Mouse (Mus musculus): Measurements from ENCODE around the gene Mpp4. TPM values are rescaled to one million over a fixed set of nuclear protein-coding genes. Genes with fewer than 3 reads are reported as not detected.

The Mpp4 gene
- polyA plus RNA-seq, 1 experiment from 2014 or later, result 1.7 TPM

DNA sequence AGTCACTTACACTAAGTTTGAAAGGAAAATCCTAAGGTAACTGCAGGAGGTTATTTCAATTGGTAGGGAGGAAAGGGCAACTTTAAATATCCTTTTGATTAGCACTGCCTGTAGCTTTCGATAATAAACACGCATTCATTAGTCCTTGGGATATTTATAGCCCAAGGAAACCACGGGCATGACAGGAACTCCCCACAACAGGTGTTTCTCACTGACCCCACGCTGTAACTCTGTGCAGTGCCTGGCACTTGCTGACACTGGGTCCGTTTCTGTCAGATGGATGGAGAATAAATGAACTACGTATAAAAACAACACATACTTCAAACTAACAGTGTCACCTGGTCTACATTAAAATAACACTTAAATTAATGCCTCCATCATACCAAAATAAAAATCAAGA, 31.8 kb upstream of the Mpp4 start:
- Histone ChIP-seq H3K9ac (ENCODE audit: low read length) (no peak overlapping the region), H3K9me3 (replicated peaks; ENCODE audit: control insufficient read depth, low read length) (no peaks in the 10 kb centered on the region), H3K4me1 (ENCODE audit: control insufficient read depth, insufficient read depth, low read length) (peaks cover 3% of the 10 kb centered on the region; the same call in 1 of the 2 replicates), H3K4me2 (ENCODE audit: low read depth, low read length) (no peak overlapping the region), H3K36me3 (ENCODE audit: control insufficient read depth, insufficient read depth) (peaks cover 22% of the 10 kb centered on the region), H3K27ac (ENCODE audit: low read length) (no peak overlapping the region), H3K27me3 (ENCODE audit: control insufficient read depth, insufficient read depth, low read length) (no peaks in the 10 kb centered on the region), H3K4me3 (ENCODE audit: low read length) (no peak overlapping the region)
- whole genome bisulfite sequencing, result 34% methylated on average over 6 of the region's 6 CpGs
- ATAC-seq (replicated peaks; ENCODE audit: extremely low read depth, insufficient read depth, low FRiP score), result no peak

DNA sequence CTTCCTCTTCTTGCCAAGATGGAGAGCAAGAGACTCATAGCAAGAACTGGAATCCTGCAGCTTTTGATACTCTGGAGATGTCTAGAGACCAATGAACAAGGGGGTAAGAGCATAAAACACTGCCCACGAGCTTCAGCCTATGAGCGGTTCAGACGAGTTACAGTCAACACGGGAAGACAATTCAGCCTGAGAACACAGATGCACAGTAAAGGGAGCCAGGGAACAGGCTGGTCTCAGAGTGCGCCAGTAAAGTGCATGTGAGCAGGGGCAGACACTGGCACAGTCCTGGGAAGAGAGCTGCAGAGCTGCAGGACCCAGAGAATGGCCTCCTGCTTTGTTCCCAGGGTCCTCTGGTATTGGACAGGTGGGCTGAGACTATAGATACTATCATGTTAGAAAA, 24.6 kb upstream of the Mpp4 start:
- H3K27ac ChIP-seq (ENCODE audit: low read length), result no peak overlapping the region
- H3K9me3 ChIP-seq (replicated peaks; ENCODE audit: control insufficient read depth, low read length), result no peaks in the 10 kb centered on the region
- H3K4me1 ChIP-seq (ENCODE audit: control insufficient read depth, insufficient read depth, low read length), result no peaks in the 10 kb centered on the region
- no peak for ATAC-seq (replicated peaks; ENCODE audit: extremely low read depth, insufficient read depth, low FRiP score)
- H3K4me3 ChIP-seq (ENCODE audit: low read length), result no peak overlapping the region
- H3K27me3 ChIP-seq (ENCODE audit: control insufficient read depth, insufficient read depth, low read length), result no peaks in the 10 kb centered on the region
- 84% methylated on average over 5 of the region's 5 CpGs for WGBS
- peaks cover 31% of the 10 kb centered on the region for H3K36me3 ChIP-seq (ENCODE audit: control insufficient read depth, insufficient read depth)
- no peak overlapping the region for H3K9ac ChIP-seq (ENCODE audit: low read length)
- no peak overlapping the region for H3K4me2 ChIP-seq (ENCODE audit: low read depth, low read length)

DNA sequence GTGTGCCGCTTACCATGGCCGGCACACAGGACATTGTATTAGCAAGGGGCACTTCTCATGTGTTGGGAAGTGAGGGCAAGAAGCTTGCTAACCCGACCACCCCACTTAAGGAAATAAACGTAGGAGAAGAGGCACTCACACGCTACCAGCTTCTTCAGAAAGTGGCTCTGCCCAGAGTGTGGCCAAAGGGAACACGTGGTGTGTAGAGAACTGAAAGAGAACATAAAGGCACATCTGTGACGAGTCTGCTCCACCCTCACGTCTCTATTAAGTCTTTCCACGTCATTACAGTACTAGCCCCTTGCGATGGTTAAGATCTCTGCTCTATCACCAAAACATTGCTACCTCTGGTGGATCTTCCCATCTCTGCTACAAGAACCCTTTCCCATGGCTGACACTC, 23.1 kb upstream of the Mpp4 start:
- Histone ChIP-seq H3K36me3 (ENCODE audit: control insufficient read depth, insufficient read depth) (peaks cover 29% of the 10 kb centered on the region), H3K4me3 (ENCODE audit: low read length) (no peak overlapping the region), H3K27me3 (ENCODE audit: control insufficient read depth, insufficient read depth, low read length) (no peaks in the 10 kb centered on the region), H3K27ac (ENCODE audit: low read length) (no peak overlapping the region), H3K9me3 (replicated peaks; ENCODE audit: control insufficient read depth, low read length) (no peaks in the 10 kb centered on the region), H3K9ac (ENCODE audit: low read length) (no peak overlapping the region), H3K4me2 (ENCODE audit: low read depth, low read length) (no peak overlapping the region), H3K4me1 (ENCODE audit: control insufficient read depth, insufficient read depth, low read length) (no peaks in the 10 kb centered on the region)
- no peak for ATAC-seq (replicated peaks; ENCODE audit: extremely low read depth, insufficient read depth, low FRiP score)
- 88% methylated on average over 10 of the region's 10 CpGs for WGBS

DNA sequence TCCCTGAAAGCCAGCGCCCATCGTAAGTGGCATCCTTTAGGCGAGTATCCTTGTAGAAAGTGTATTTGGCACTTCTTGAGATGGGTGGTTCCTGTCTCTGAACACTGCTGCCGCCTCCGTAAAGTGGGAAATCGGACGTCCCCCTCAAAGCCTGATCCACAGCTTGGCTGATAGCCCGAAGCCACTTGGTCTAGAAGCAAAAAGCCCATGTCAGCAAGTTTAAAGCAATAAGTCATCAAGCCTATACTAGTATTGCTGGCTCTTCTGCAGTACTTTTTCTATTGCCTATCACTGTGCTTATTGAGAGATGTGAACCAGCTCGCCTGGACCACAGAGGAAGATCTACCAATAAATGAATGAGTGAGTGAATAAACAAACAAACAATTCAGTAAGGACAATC, 22.2 kb upstream of the Mpp4 start:
- H3K4me3 ChIP-seq (ENCODE audit: low read length), result no peak overlapping the region
- H3K27ac ChIP-seq (ENCODE audit: low read length), result no peak overlapping the region
- peaks cover 24% of the 10 kb centered on the region for H3K36me3 ChIP-seq (ENCODE audit: control insufficient read depth, insufficient read depth)
- ATAC-seq (replicated peaks; ENCODE audit: extremely low read depth, insufficient read depth, low FRiP score), result no peak
- H3K27me3 ChIP-seq (ENCODE audit: control insufficient read depth, insufficient read depth, low read length), result no peaks in the 10 kb centered on the region
- H3K4me1 ChIP-seq (ENCODE audit: control insufficient read depth, insufficient read depth, low read length), result no peaks in the 10 kb centered on the region
- no peak overlapping the region for H3K9ac ChIP-seq (ENCODE audit: low read length)
- no peaks in the 10 kb centered on the region for H3K9me3 ChIP-seq (replicated peaks; ENCODE audit: control insufficient read depth, low read length)
- 85% methylated on average over 9 of the region's 9 CpGs for WGBS
- no peak overlapping the region for H3K4me2 ChIP-seq (ENCODE audit: low read depth, low read length)

DNA sequence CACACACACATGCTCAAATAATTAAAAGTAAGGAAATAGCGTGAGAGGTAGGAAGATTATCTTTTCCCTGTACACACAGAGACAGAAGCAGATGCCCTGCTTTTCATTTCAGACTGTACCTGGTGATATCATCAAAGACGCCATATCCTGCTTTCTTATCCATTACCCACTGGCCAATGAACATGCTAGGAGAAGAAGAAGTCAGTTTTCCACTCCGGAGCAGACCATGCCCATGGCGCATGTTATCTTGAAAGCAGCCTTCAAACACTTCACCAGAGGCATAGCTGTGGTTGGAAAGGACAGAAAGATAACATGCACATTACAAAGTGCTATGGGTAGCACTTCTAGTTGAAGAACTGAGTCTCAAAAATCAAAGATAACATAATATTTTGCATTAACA, 19.9 kb upstream of the Mpp4 start:
- no peak overlapping the region for H3K4me2 ChIP-seq (ENCODE audit: low read depth, low read length)
- no peak overlapping the region for H3K4me3 ChIP-seq (ENCODE audit: low read length)
- H3K9ac ChIP-seq (ENCODE audit: low read length), result no peak overlapping the region
- no peaks in the 10 kb centered on the region for H3K27me3 ChIP-seq (ENCODE audit: control insufficient read depth, insufficient read depth, low read length)
- H3K36me3 ChIP-seq (ENCODE audit: control insufficient read depth, insufficient read depth), result peaks cover 31% of the 10 kb centered on the region
- no peaks in the 10 kb centered on the region for H3K9me3 ChIP-seq (replicated peaks; ENCODE audit: control insufficient read depth, low read length)
- WGBS, result 64% methylated on average over 4 of the region's 4 CpGs
- H3K27ac ChIP-seq (ENCODE audit: low read length), result no peak overlapping the region
- ATAC-seq (replicated peaks; ENCODE audit: extremely low read depth, insufficient read depth, low FRiP score), result no peak
- no peaks in the 10 kb centered on the region for H3K4me1 ChIP-seq (ENCODE audit: control insufficient read depth, insufficient read depth, low read length)

DNA sequence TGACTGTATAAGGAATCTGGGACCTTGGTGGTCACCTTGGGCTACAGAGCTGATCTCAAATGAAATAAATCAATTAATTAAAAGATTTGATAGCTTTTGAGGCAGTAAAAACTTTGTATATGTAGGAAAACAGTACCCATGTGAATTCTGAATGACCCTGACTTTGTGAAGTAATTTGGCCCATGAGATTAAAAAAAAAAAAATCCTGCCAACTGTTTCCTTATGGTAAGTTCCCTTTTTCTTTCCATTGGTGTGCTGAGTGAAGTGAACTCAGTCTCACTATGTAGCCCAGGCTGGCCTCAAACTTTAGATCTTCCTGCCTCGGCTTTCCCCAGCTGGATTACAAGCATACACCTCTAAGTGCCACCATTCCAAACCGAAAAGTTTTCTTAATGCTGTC, 19.2 kb upstream of the Mpp4 start:
- WGBS, result 91% methylated on average over 2 of the region's 2 CpGs
- Histone ChIP-seq H3K27ac (ENCODE audit: low read length) (no peak overlapping the region), H3K9ac (ENCODE audit: low read length) (no peak overlapping the region), H3K4me3 (ENCODE audit: low read length) (no peak overlapping the region), H3K4me2 (ENCODE audit: low read depth, low read length) (no peak overlapping the region), H3K27me3 (ENCODE audit: control insufficient read depth, insufficient read depth, low read length) (no peaks in the 10 kb centered on the region), H3K36me3 (ENCODE audit: control insufficient read depth, insufficient read depth) (peaks cover 33% of the 10 kb centered on the region), H3K4me1 (ENCODE audit: control insufficient read depth, insufficient read depth, low read length) (no peaks in the 10 kb centered on the region), H3K9me3 (replicated peaks; ENCODE audit: control insufficient read depth, low read length) (no peaks in the 10 kb centered on the region)
- no peak for ATAC-seq (replicated peaks; ENCODE audit: extremely low read depth, insufficient read depth, low FRiP score)

DNA sequence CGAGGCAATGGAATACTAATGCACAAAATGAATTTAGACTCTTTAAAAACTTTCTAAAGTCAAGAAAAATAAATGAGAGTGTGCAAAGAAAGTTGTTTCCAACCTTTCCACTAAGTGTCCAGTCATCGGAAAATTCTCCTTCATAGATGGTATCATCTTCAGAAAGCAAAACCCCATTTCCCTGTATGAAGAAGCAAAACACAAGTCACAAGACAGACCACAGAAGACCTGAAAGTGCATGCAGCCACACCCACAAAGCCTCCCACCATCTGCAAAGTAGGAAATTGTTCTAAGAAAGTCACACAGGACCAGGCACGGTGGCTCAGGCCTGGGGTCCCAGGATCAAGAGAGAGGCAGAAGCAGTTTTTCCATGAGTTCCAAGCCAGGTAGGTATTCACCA, 16.8 kb upstream of the Mpp4 start:
- no peak for ATAC-seq (replicated peaks; ENCODE audit: extremely low read depth, insufficient read depth, low FRiP score)
- H3K36me3 ChIP-seq (ENCODE audit: control insufficient read depth, insufficient read depth), result peaks cover 30% of the 10 kb centered on the region
- WGBS, result 86% methylated on average over 3 of the region's 3 CpGs

DNA sequence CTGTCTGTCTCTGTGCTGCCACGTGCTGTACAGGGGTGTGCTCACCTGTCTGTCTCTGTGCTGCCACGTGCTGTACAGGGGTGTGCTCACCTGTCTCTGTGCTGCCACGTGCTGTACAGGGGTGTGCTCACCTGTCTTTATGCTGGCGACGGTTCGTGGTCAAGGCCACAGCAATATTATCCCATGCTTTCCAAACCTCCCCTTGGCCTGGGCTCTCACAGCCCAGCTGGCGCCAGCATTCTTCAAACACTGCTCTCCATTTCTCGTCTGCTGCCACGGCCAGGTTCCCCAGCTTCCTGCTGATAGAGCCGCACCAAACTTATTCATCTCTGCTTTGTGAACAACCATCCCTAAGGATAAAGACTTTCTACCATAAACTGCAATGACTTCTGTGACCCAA, 15.2 kb upstream of the Mpp4 start:
- H3K9ac ChIP-seq (ENCODE audit: low read length), result no peak overlapping the region
- no peak overlapping the region for H3K4me3 ChIP-seq (ENCODE audit: low read length)
- ATAC-seq (replicated peaks; ENCODE audit: extremely low read depth, insufficient read depth, low FRiP score), result no peak
- 89% methylated on average over 10 of the region's 10 CpGs for WGBS
- peaks cover 28% of the 10 kb centered on the region for H3K36me3 ChIP-seq (ENCODE audit: control insufficient read depth, insufficient read depth)
- H3K9me3 ChIP-seq (replicated peaks; ENCODE audit: control insufficient read depth, low read length), result no peaks in the 10 kb centered on the region
- H3K4me1 ChIP-seq (ENCODE audit: control insufficient read depth, insufficient read depth, low read length), result no peaks in the 10 kb centered on the region
- H3K4me2 ChIP-seq (ENCODE audit: low read depth, low read length), result no peak overlapping the region
- H3K27ac ChIP-seq (ENCODE audit: low read length), result no peak overlapping the region
- H3K27me3 ChIP-seq (ENCODE audit: control insufficient read depth, insufficient read depth, low read length), result no peaks in the 10 kb centered on the region

More for the DNA sequence above, 16.8 kb upstream of the Mpp4 start:
- no peak overlapping the region for H3K9ac ChIP-seq (ENCODE audit: low read length)
- H3K27me3 ChIP-seq (ENCODE audit: control insufficient read depth, insufficient read depth, low read length), result no peaks in the 10 kb centered on the region
- H3K4me2 ChIP-seq (ENCODE audit: low read depth, low read length), result no peak overlapping the region
- H3K4me3 ChIP-seq (ENCODE audit: low read length), result no peak overlapping the region
- H3K9me3 ChIP-seq (replicated peaks; ENCODE audit: control insufficient read depth, low read length), result no peaks in the 10 kb centered on the region
- H3K27ac ChIP-seq (ENCODE audit: low read length), result no peak overlapping the region; the same call in 1 of the 2 replicates
- H3K4me1 ChIP-seq (ENCODE audit: control insufficient read depth, insufficient read depth, low read length), result no peaks in the 10 kb centered on the region

DNA sequence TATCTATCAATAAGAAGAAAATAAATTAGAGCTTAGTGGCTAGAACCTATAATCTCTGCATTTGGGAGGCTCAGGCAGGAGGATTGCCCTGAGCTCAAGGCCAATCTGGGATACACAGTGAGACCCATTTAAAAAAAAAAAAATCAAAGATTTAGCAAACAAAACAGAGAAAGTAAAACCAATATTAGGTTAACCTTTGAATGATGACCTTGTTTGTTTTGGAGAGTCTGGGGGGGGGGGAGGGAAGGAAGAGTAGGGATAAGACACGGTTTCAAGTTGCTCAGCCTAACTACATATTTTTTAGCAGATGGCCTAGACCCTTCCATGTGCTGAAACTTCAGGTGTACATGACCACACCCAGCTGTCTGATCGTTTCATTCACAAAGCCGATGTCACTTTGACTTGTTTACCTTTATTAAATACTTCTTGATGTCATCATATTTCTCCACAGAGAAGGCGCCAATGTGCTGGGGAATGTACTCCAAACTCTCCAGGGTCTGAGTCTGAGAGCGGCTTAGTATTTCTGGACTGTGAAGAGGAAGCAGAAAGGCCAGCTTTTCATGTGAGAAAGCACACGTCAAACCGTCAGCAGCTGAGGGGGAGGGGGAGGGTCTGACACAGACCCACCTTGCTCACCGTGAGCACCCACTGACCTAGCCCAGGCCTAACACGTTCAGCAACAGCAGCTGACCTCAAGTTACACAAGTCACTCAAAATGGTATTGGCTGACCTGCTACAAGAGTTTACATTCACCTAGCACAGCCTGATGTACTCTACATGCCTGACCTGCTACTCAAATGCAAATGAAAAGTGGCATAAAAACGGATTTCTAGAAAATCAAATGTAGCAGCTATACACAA, 11.6 kb upstream of the Mpp4 start:
- Histone ChIP-seq H3K4me1 (ENCODE audit: control insufficient read depth, insufficient read depth, low read length) (no peaks in the 10 kb centered on the region), H3K27ac (ENCODE audit: low read length) (no peak overlapping the region), H3K4me2 (ENCODE audit: low read depth, low read length) (no peak overlapping the region), H3K9ac (ENCODE audit: low read length) (no peak overlapping the region), H3K27me3 (ENCODE audit: control insufficient read depth, insufficient read depth, low read length) (no peaks in the 10 kb centered on the region), H3K9me3 (replicated peaks; ENCODE audit: control insufficient read depth, low read length) (no peaks in the 10 kb centered on the region), H3K36me3 (ENCODE audit: control insufficient read depth, insufficient read depth) (peaks cover 22% of the 10 kb centered on the region), H3K4me3 (ENCODE audit: low read length) (no peak overlapping the region)
- ATAC-seq (replicated peaks; ENCODE audit: extremely low read depth, insufficient read depth, low FRiP score), result no peak
- 64% methylated on average over 10 of the region's 10 CpGs for whole genome bisulfite sequencing

All from heart, embryonic 16.5 days (tissue).